Mouse (Mus musculus): ENCODE measurements around the gene Ret.

GRCm38 (mm10) chr6:118165516-118165915 is 32.0 kb downstream of the Ret start:
- TF ChIP-seq POLR2A (IDR thresholded peaks at IDR 0.05; ENCODE audit: borderline replicate concordance, extremely low read depth, insufficient read depth, insufficient read length, poor library complexity, severe bottlenecking) (no peak), CTCF (IDR thresholded peaks at IDR 0.05; ENCODE audit: borderline replicate concordance, extremely low read depth, insufficient read depth, insufficient read length) (no peak)
